Mouse (Mus musculus): ENCODE measurements around the gene Hist1h2bm. TPM values are rescaled to one million over a fixed set of nuclear protein-coding genes. Genes with fewer than 3 reads are reported as not detected.
"Not testable (repeated sequence)": the region's sequence is repeated elsewhere in the genome, so short reads cannot be mapped to it uniquely, and the experiment has no call there.

Gene Hist1h2bm
- polyA plus RNA-seq, 1 experiment from 2014 or later, result 4.6 TPM

- no peaks in the 10 kb centered on the region for H3K9me3 ChIP-seq (replicated peaks)
- peak overlapping the region; percentile 56 for H3K9ac ChIP-seq
- H3K4me2 ChIP-seq, result peak overlapping the region; percentile 62
- peak; percentile 82 for ATAC-seq (replicated peaks; ENCODE audit: low FRiP score)
- peak overlapping the region; percentile 47 for H3K4me3 ChIP-seq (replicated peaks)
- H3K27me3 ChIP-seq, result no peaks in the 10 kb centered on the region
- WGBS, result under 1% methylated on average over 21 of the region's 21 CpGs
- peaks cover 22% of the 10 kb centered on the region for H3K4me1 ChIP-seq
- 0 out of 2 replicates have a peak, but pooled peaks cover 2% of the 10 kb centered on the region for H3K36me3 ChIP-seq
- peak overlapping the region; percentile 98 for H3K27ac ChIP-seq
Observed at GRCm38 (mm10) chr13:21734010-21734905, 12.4 kb downstream of the Hist1h2bm start.

- not testable (repeated sequence) for H3K36me3 ChIP-seq; H3K27me3 ChIP-seq; H3K9me3 ChIP-seq (replicated peaks)
- Histone ChIP-seq H3K27ac (peak within 1 kb of the TSS; percentile 98), H3K9ac (peak within 1 kb of the TSS; percentile 56), H3K4me1 (peaks cover 22% of the 10 kb centered on the region), H3K4me2 (peak within 1 kb of the TSS; percentile 62), H3K4me3 (replicated peaks) (peak within 1 kb of the TSS; percentile 47)
- under 1% methylated on average over 46 of the region's 56 CpGs for WGBS
- peak; percentile 95 for ATAC-seq (replicated peaks; ENCODE audit: low FRiP score)
Observed at GRCm38 (mm10) chr13:21734906-21735767, 13.3 kb downstream of the Hist1h2bm start, which contains the start of gene Hist1h4j. TSS of gene Hist1h4j (plus strand) at chr13:21735064.

- H3K36me3 ChIP-seq, result no peaks in the 10 kb centered on the region
Observed at GRCm38 (mm10) chr13:21745006-21745405, 23.2 kb downstream of the Hist1h2bm start.

GRCm38 (mm10) chr13:21749387-21750158, 27.7 kb downstream of the Hist1h2bm start:
- 3% methylated on average over 5 of the region's 5 CpGs for WGBS
- Histone ChIP-seq H3K36me3 (no peaks in the 10 kb centered on the region), H3K4me3 (replicated peaks) (peak overlapping the region; percentile 54), H3K27me3 (no peaks in the 10 kb centered on the region), H3K27ac (peak overlapping the region; percentile 98), H3K9me3 (replicated peaks) (no peaks in the 10 kb centered on the region), H3K4me2 (peak overlapping the region; percentile 61), H3K9ac (peak overlapping the region; percentile 55), H3K4me1 (peaks cover 27% of the 10 kb centered on the region)
- no peak for ATAC-seq (replicated peaks; ENCODE audit: low FRiP score)

More at GRCm38 (mm10) chr13:21745006-21745405, 23.2 kb downstream of the Hist1h2bm start:
- Histone ChIP-seq H3K27ac (no peak overlapping the region), H3K4me3 (replicated peaks) (no peak overlapping the region), H3K9ac (no peak overlapping the region), H3K27me3 (no peaks in the 10 kb centered on the region), H3K4me2 (no peak overlapping the region), H3K9me3 (replicated peaks) (no peaks in the 10 kb centered on the region), H3K4me1 (peaks cover 16% of the 10 kb centered on the region)
- 62% methylated on average over 1 of the region's 1 CpGs for WGBS
- ATAC-seq (replicated peaks; ENCODE audit: low FRiP score), result no peak

GRCm38 (mm10) chr13:21750159-21751017, 28.5 kb downstream of the Hist1h2bm start, which contains the start of gene Hist1h4k:
TSS of gene Hist1h4k (minus strand) at chr13:21750505.
- under 1% methylated on average over 46 of the region's 56 CpGs for WGBS
- ATAC-seq (replicated peaks; ENCODE audit: low FRiP score), result peak; percentile 87
- H3K9me3 ChIP-seq (replicated peaks); H3K27me3 ChIP-seq; H3K36me3 ChIP-seq: not testable (repeated sequence)
- Histone ChIP-seq H3K9ac (peak within 1 kb of the TSS; percentile 55), H3K4me3 (replicated peaks) (peak within 1 kb of the TSS; percentile 54), H3K27ac (peak within 1 kb of the TSS; percentile 98), H3K4me1 (peaks cover 27% of the 10 kb centered on the region), H3K4me2 (peak within 1 kb of the TSS; percentile 61)

- Histone ChIP-seq H3K27ac (peak overlapping the region; percentile 97; the same call in 1 of the 2 replicates), H3K27me3 (no peaks in the 10 kb centered on the region), H3K4me1 (peaks cover 27% of the 10 kb centered on the region), H3K36me3 (no peaks in the 10 kb centered on the region), H3K4me2 (no peak overlapping the region), H3K4me3 (replicated peaks) (no peak overlapping the region), H3K9ac (no peak overlapping the region), H3K9me3 (replicated peaks) (no peaks in the 10 kb centered on the region)
- ATAC-seq (replicated peaks; ENCODE audit: low FRiP score), result no peak
Observed at GRCm38 (mm10) chr13:21751417-21751816, 29.6 kb downstream of the Hist1h2bm start.

GRCm38 (mm10) chr13:21751827-21752226, 30.0 kb downstream of the Hist1h2bm start:
- no peaks in the 10 kb centered on the region for H3K36me3 ChIP-seq
- peak overlapping the region; percentile 97 for H3K27ac ChIP-seq
- H3K4me2 ChIP-seq, result peak overlapping the region; percentile 69; the same call in 1 of the 2 replicates
- H3K27me3 ChIP-seq, result no peaks in the 10 kb centered on the region
- no peak overlapping the region for H3K9ac ChIP-seq
- peaks cover 27% of the 10 kb centered on the region for H3K4me1 ChIP-seq
- no peak overlapping the region for H3K4me3 ChIP-seq (replicated peaks)
- ATAC-seq (replicated peaks; ENCODE audit: low FRiP score), result no peak
- 79% methylated on average over 3 of the region's 3 CpGs for WGBS
- H3K9me3 ChIP-seq (replicated peaks), result no peaks in the 10 kb centered on the region

- H3K27me3 ChIP-seq, result no peaks in the 10 kb centered on the region
- H3K9me3 ChIP-seq (replicated peaks), result no peaks in the 10 kb centered on the region
- H3K36me3 ChIP-seq, result no peaks in the 10 kb centered on the region
- H3K4me2 ChIP-seq, result peak overlapping the region; percentile 69
- 34% methylated on average over 3 of the region's 3 CpGs for WGBS
- H3K4me3 ChIP-seq (replicated peaks), result no peak overlapping the region; the same call in none of the 2 replicates
- peaks cover 25% of the 10 kb centered on the region for H3K4me1 ChIP-seq
- peak overlapping the region; percentile 97 for H3K27ac ChIP-seq
- ATAC-seq (replicated peaks; ENCODE audit: low FRiP score), result no peak
- H3K9ac ChIP-seq, result no peak overlapping the region
Observed at GRCm38 (mm10) chr13:21752356-21752755, 30.5 kb downstream of the Hist1h2bm start.

- Histone ChIP-seq H3K36me3 (no peaks in the 10 kb centered on the region), H3K27me3 (no peaks in the 10 kb centered on the region), H3K4me1 (peaks cover 22% of the 10 kb centered on the region; the same call in 1 of the 2 replicates), H3K4me3 (replicated peaks) (peak overlapping the region; percentile 49), H3K27ac (peak overlapping the region; percentile 97), H3K9ac (peak overlapping the region; percentile 61), H3K9me3 (replicated peaks) (no peaks in the 10 kb centered on the region), H3K4me2 (peak overlapping the region; percentile 69)
- 2% methylated on average over 10 of the region's 10 CpGs for WGBS
- no peak for ATAC-seq (replicated peaks; ENCODE audit: low FRiP score)
Observed at GRCm38 (mm10) chr13:21753051-21753523, 31.2 kb downstream of the Hist1h2bm start.

- Histone ChIP-seq H3K27ac (peak within 1 kb of the TSS; percentile 97), H3K4me2 (peak within 1 kb of the TSS; percentile 69), H3K4me1 (peaks cover 19% of the 10 kb centered on the region; the same call in 1 of the 2 replicates), H3K4me3 (replicated peaks) (peak within 1 kb of the TSS; percentile 49), H3K9ac (peak within 1 kb of the TSS; percentile 61)
- not testable (repeated sequence) for H3K9me3 ChIP-seq (replicated peaks); H3K36me3 ChIP-seq; H3K27me3 ChIP-seq
- WGBS, result under 1% methylated on average over 47 of the region's 50 CpGs
- peak; percentile 95 for ATAC-seq (replicated peaks; ENCODE audit: low FRiP score)
Observed at GRCm38 (mm10) chr13:21753524-21754285, 31.9 kb downstream of the Hist1h2bm start, which contains the start of the genes Hist1h2ak and Hist1h2bn. TSS of gene Hist1h2ak (minus strand) at chr13:21753827. TSS of gene Hist1h2bn (plus strand) at chr13:21754123.
